Mouse (Mus musculus) ES-E14 (cell line): ENCODE data around the gene Smn1. TPM values are rescaled to one million over a fixed set of nuclear protein-coding genes. Genes with fewer than 3 reads are reported as not detected.
"Not testable (repeated sequence)": the region's sequence is repeated elsewhere in the genome, so short reads cannot be mapped to it uniquely, and the experiment has no call there.

Experiments used
- DNase-seq: peaks from one replicate; pipeline ENCODE4 v3.0.0-alpha.2; 2013; ENCODE audit warnings: low read depth, low spot score
- H3K27ac ChIP-seq: 2 replicates; pipeline ENCODE4 v1.5.1; 2012; ENCODE audit warnings: low read depth, mild to moderate bottlenecking, low read length, moderate library complexity, mixed read lengths; ENCODE audit not compliant: poor library complexity, insufficient read depth, severe bottlenecking
- H3K36me3 ChIP-seq: 2 replicates; pipeline ENCODE4 v1.6.1; 2012; ENCODE audit warnings: mild to moderate bottlenecking, low read length, moderate library complexity, mixed read lengths; ENCODE audit not compliant: control insufficient read depth, poor library complexity, insufficient read depth, severe bottlenecking
- H3K4me1 ChIP-seq, 2 experiments: fragments of 150-350 bp in 1 of 2; sonication (generic) in 1 of 2; 2 replicates each; pipeline ENCODE4 v1.6.1; 2012; ENCODE audit warnings: low read length in 2 of 2, mild to moderate bottlenecking in 1 of 2, mixed read lengths in 1 of 2; ENCODE audit not compliant: control insufficient read depth in 2 of 2, insufficient read depth in 2 of 2, poor library complexity in 1 of 2
- H3K4me3 ChIP-seq, 2 experiments: fragments of 150-350 bp in 1 of 2; sonication (generic) in 1 of 2; 2 replicates each; pipeline ENCODE4 v1.5.1; 2012; ENCODE audit warnings: low read length in 2 of 2, low read depth in 1 of 2, mild to moderate bottlenecking in 1 of 2, mixed read lengths in 1 of 2; ENCODE audit not compliant: insufficient read depth in 1 of 2, poor library complexity in 1 of 2, severe bottlenecking in 1 of 2
- H3K9ac ChIP-seq: 2 replicates; pipeline ENCODE4 v1.6.1; 2012; ENCODE audit warnings: low read depth, mild to moderate bottlenecking, low read length, mixed read lengths; ENCODE audit not compliant: poor library complexity, insufficient read depth, severe bottlenecking
- H3K9me3 ChIP-seq: fragments of 150-350 bp; sonication (generic); 2 replicates; pipeline ENCODE4 v1.6.1; 2012; ENCODE audit warnings: low read depth, mild to moderate bottlenecking, low read length; ENCODE audit not compliant: control insufficient read depth, insufficient read depth
- CHD2 ChIP-seq: IDR thresholded peaks from 2 replicates; pipeline ENCODE4 v1.6.1; 2014; ENCODE audit warnings: mild to moderate bottlenecking, low read depth, low read length, inconsistent platforms
- HCFC1 ChIP-seq: IDR thresholded peaks from 2 replicates; pipeline ENCODE4 v1.6.1; 2012; ENCODE audit warnings: low read length, inconsistent platforms, borderline replicate concordance; ENCODE audit not compliant: insufficient read depth
- MAFK ChIP-seq: IDR thresholded peaks from 2 replicates; pipeline ENCODE4 v1.6.1; 2014; ENCODE audit warnings: mild to moderate bottlenecking, low read depth, low read length, inconsistent platforms; ENCODE audit not compliant: insufficient read depth
- ZC3H11A ChIP-seq: IDR thresholded peaks from 2 replicates; pipeline ENCODE4 v1.6.1; 2012; ENCODE audit warnings: low read depth, mild to moderate bottlenecking, inconsistent platforms, low read length, borderline replicate concordance
- ZNF384 ChIP-seq: IDR thresholded peaks from 2 replicates; pipeline ENCODE4 v1.6.1; 2012; ENCODE audit warnings: low read depth, low read length, inconsistent platforms
- in situ Hi-C, 2 experiments: fragments of 600-800 bp; cut with MboI; formaldehyde crosslinking; loops; one replicate each; pipeline ENCODE4 v1.15.1; 2025; ENCODE audit warnings: low sequenced_read_pairs in 2 of 2, inconsistent platforms in 1 of 2; ENCODE audit not compliant: unreplicated experiment in 2 of 2
- total RNA-seq: library from RNA; depleted of rRNA; stranded (reverse); fragments of 300-350 nt; gene quantifications from 2 replicates; pipeline ENCODE4 v1.2.3, GENCODE M21; 2012

The Smn1 gene
- total RNA-seq, 1 experiment, result 44.9 TPM

DNA sequence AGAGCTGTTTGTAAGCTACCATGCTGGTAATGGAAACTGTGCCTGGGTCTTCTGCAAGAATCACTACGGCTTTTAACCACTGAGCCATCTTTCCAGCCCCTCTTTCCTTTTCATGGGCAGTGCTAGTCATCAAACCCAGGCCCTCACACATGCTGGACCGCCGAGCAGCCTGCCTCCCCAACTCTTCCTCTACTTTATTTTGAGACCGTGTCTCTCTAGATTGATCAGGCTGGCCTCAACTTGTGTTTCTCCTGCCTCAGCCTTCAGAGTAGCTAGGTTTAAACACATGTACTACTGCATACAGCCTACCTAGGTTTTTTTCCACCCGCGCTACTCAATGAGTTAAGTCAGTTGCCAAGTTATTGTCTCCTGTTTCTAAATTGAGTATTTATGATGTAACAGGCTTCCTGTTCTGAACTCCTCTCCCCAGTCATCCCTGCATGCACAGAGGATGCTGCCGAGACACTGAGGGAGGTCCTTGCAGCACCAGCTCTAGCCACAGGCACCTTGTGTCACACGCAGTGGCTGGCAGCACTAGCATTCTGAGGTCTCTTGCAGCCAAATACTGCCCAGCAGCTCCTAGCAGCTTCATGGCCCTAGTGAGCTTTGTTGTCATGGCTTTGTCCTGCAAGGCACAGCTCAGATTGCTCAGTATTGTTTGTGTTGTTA, 17.1 kb downstream of the Smn1 start:
- TF ChIP-seq HCFC1 (no peak), ZNF384 (no peak), MAFK (no peak), CHD2 (no peak), ZC3H11A (no peak)
- no peaks in the 10 kb centered on the region for H3K4me1 ChIP-seq
- no peak overlapping the region for H3K4me3 ChIP-seq
- no peak overlapping the region for H3K27ac ChIP-seq
- in situ Hi-C loops, result no loop called here
- no peak for DNase-seq
- no peak overlapping the region for H3K9ac ChIP-seq
- H3K36me3 ChIP-seq, result peaks cover 14% of the 10 kb centered on the region
- H3K9me3 ChIP-seq, result no peaks in the 10 kb centered on the region

DNA sequence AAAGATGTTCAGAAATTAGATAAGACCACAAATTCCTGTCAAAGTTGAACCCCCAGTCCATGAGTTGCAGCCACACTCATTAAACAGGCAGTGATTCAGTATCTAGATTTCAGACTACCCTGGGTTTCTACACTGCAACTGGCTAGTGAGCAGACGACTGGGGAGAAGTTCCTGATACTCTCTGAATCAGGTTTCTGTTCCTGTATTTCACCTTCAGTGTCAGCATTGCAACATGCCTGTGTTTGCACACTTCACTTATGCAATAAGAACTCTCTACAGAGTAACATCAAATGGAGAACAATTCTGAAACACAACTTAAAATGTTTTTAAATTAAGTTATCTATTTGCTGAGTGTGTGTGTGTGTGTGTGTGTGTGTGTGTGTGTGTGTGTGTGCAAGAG, 28.0 kb downstream of the Smn1 start:
- in situ Hi-C loops, result no loop called here
- TF ChIP-seq ZC3H11A (no peak), CHD2 (no peak), ZNF384 (no peak), MAFK (no peak)
- Histone ChIP-seq H3K9me3 (no peaks in the 10 kb centered on the region), H3K4me1 (no peaks in the 10 kb centered on the region), H3K9ac (no peak overlapping the region), H3K27ac (no peak overlapping the region), H3K4me3 (no peak overlapping the region), H3K36me3 (no peaks in the 10 kb centered on the region)
- DNase-seq, result no peak

DNA sequence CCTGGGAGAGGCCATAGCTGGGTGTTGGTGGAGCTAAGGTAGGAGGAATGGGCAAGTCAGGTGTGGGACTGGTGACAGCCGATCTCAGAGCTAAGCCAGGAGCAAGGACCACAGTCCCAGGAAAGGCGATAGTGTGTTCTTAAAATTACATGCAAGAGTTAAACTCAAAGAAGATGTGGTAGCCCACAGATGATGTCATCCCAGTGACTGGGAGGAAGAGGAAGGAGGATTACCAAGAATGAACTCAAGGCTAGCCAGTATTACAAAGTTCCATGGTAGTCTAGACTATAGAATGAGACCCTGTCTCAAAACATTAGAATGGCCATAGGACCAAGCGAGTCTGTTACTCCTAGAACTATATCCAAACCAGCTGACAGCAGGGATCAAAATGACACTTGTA, 32.0 kb downstream of the Smn1 start:
- TF ChIP-seq MAFK, result no peak
- no peak for TF ChIP-seq CHD2
- TF ChIP-seq ZNF384, result no peak
- Histone ChIP-seq H3K9ac (no peak overlapping the region), H3K9me3 (no peaks in the 10 kb centered on the region), H3K4me3 (no peak overlapping the region), H3K4me1 (no peaks in the 10 kb centered on the region), H3K36me3 (no peaks in the 10 kb centered on the region), H3K27ac (no peak overlapping the region)
- in situ Hi-C loops, result no loop called here
- no peak for DNase-seq

DNA sequence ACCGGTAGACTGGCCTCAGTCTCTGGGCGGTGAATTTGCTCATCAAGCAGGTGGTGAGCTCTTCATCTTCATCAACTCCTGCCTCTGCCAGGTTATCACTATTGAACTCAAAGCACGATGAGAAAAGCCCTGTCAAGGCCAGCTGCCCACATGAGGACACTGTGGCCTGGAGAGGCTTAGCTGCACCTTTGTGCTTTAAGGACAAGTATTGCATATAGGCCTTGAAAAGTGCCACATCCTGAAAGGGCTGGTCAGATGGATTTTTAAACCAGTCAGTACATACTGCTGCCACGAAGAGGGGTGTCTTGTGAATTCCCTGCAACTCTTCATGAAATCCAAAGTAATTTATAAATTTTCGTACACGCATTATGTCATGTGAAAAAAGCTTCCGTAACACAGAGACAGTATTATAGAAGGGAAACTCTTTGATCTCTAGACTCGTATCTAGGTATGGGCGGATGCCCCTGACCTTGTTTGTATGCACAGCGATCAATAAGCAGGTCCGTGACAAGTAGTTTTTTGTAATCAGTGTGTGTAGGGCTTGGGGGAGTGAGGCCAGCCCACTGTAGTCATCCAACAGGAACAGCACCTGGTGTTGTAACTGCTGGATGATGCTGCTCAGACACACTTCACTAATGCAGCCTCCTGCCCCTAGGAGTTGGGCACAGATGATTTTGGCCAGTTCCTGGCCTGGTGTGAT, 36.7 kb downstream of the Smn1 start:
- H3K9me3 ChIP-seq, in situ Hi-C loops, H3K36me3 ChIP-seq, DNase-seq, H3K4me3 ChIP-seq, H3K4me1 ChIP-seq, H3K9ac ChIP-seq, H3K27ac ChIP-seq: not testable (repeated sequence)

DNA sequence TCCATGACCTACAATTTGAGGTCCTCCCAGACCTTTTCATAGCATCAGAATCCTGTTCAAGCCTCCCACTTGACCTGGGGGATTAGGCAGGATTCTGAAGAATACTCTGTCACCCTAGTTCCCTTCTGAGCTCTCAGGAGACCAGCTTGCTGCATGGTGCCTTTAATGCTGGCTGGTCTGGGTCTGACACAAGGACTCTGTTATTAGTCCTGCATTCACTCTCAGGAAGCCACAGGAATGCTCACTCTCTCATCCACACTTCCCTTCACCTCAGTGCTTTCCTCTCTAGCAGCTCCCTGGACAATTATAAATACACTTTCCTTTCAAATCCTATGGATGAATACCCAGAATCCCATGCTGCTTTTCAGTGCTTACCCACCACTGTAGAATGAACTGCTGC, 37.8 kb downstream of the Smn1 start:
- H3K36me3 ChIP-seq, DNase-seq, H3K4me1 ChIP-seq, H3K9me3 ChIP-seq, H3K27ac ChIP-seq, H3K4me3 ChIP-seq, H3K9ac ChIP-seq, in situ Hi-C loops: not testable (repeated sequence)

DNA sequence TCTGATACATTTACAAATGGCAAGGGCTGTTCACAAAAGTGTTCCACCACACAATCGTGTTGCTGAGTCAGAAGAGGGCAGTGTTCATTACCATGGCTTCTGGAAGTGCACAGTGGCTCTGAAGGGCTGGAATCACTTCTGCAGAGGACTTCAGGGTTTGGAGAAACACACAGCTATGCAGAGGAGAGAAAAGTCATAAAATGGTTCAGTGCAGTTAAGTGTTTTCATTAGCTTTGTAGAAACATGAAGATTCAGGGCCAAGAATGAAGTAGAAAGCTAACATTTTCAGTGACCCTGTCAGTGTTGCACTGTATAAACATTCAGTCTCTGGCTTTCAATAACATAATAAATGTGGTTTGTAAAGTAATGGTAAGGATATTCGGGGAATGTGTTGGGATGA, 41.7 kb downstream of the Smn1 start:
- DNase-seq, H3K9me3 ChIP-seq, in situ Hi-C loops, H3K4me3 ChIP-seq, H3K27ac ChIP-seq, H3K9ac ChIP-seq, H3K4me1 ChIP-seq, H3K36me3 ChIP-seq: not testable (repeated sequence)

DNA sequence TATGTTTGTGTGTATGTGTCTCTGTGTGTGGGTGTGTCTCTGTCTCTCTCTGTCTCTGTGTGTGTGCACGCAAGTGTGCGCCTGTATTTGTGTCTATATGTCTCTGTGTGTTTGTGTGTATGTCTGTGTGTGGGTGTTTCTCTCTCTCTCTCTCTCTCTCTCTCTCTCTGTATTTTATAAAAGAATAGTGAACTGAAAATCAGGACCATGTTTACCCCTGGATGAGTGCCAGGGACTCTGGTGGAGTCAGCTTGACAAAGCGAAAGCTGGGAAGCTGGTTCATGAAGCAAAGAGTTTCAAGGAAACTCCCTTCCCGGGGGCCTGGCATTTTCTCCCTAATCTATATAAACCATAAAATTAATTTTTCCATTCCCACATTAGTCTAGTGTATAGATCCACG, 49.7 kb downstream of the Smn1 start:
- H3K9me3 ChIP-seq, DNase-seq, H3K27ac ChIP-seq, in situ Hi-C loops, H3K9ac ChIP-seq, H3K4me3 ChIP-seq, H3K36me3 ChIP-seq, H3K4me1 ChIP-seq: not testable (repeated sequence)
